Mouse (Mus musculus): ENCODE results near the gene Lrsam1.

Gene Lrsam1

DNA sequence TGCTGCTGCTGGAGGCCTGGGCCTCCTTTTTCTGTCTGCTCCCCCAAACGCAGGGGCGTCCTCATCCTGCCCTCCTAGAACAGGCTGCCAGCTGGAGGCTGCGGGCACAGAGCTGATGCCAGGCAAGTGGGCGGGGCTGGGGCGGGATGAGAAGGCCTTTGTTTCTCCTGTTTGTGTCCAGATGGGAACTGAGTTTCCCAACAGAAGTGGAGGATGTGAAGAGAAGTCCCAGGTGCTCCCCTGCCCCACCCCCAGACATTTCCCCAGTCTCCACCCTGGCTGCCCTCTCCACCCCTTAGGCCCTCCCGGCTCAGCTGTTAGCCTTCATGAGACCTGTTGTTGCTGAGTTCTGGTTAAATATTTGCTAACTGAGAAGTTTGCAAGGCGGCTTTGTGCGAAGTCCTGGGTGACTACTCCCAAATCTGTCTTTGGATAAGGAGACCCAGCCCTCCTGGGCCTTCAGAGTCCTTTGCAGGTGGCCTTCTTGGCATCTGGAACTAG is 65.8 kb downstream of the Lrsam1 start:
- no peak for DNase-seq (ENCODE audit: low read depth, low spot score)

DNA sequence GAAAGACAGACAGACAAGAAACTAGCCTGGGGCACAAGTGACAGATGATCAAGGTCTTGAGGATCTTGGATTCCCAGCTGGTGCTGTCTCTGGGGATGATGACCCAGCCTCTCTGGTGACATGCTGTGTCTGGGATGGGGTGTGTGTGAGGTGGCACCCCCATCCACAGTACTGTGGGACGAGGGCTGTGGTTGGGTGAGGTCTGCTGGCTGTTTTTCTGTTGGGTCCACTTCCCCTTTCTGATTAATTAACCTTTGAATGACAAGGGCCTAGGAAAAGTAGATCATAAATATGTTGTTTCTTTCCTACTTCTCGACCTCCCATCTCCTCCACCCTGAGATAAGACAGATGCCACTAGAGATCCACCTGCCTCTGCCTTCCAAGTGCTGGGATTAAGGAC is 67.3 kb downstream of the Lrsam1 start:
- no peak for DNase-seq (ENCODE audit: low read depth, low spot score)

DNA sequence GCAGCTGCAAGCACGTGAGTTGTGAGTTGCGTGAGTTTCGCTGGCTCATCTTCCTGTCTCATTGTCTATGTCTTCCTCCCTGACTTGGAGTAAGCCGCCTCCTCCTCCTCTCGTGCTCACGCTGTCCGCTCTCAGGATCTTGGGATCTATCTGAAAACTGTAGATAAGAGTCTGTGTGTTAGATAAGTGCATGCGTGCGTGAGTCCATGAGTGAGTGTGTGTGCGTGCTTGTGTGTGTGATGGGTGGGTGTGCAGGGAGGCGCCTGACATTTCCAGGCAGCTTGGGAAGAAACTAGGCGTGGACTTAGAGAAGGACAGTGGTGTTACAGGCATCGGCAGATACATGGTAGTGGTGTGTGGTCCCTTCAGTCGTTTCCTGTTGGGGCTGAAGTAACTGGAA is 68.9 kb downstream of the Lrsam1 start:
- no peak for DNase-seq (ENCODE audit: low read depth, low spot score)

DNA sequence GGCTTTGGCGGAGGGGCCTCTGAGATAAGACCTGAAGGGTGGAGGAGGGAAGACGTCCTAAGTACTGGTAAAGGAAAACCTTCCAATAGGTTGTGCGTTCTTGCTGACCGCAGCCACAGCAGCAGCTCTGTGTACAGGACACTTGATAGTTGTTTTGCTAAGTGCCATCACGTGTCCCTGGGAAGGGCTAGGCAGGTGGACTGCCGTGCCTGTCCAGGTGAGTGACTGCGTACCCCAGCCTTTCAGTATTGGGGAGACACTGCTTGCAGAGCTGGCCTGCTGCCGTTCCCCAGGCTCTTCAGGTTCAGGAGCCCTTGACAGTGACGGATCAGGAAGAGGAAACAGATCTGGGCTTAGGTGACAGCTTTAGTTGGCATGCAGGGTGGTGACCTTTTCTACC is 70.1 kb downstream of the Lrsam1 start:
- no peak for DNase-seq (ENCODE audit: low read depth, low spot score)

DNA sequence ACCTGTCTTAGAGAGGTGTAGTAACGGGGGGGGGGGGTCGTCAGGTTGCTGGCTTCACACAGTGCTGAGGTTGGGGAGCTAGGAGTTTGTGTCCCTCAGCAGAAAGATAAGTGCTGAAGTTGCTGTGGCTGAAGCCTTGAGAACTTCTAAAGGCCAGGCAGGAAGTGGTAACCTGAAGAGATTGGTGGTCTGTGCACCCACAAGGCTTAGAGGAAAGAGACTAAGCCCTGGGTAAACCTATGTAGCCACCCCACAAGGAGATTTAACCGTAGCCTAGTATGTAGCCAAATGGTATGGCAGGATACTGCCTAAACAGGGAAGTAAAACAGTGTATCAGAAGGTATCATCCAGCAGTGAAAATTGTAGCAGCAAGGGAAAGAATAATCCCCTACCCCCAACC is 71.1 kb downstream of the Lrsam1 start:
- DNase-seq (ENCODE audit: low read depth, low spot score) = no peak

DNA sequence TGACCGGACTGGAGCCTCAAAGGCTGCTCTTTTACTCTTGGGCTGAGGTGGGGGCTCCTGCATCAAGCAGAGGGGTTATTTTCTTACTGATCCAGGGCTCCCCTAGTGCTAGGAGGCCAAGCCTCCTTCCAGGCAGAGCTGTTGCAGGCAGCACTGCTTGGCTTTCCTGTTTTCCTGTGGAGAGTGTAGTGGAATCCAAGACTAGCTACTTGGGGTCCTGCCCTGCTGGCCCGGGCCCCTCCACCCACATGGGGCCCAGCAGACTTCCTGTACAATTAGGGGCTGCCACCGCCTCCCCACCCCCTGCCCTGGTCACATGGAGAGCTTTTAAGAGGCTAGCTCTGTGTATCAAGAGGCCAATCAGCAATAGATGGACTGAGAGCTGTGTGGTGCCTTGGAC is 72.9 kb downstream of the Lrsam1 start:
- no peak for DNase-seq (ENCODE audit: low read depth, low spot score)

DNA sequence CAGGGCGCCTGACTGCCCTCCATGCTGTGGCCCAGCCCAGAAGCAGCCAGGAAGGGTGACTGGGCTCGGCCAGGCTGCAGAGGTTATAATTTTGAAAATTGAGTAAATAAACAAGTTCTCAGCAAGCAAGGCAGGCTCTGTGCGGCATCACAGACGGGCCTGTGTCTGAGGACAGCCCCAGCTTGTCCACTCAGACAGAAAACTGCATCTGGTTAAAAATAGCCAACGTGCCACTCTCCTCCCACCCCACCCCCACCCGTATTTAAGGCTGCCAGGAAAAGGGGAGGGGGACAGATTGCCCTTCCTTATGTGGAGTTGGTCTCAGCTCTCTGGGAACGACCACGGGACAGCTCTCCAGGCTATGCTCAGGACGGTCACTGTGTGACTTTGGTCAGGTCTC is 73.4 kb downstream of the Lrsam1 start:
- no peak for DNase-seq (ENCODE audit: low read depth, low spot score)

DNA sequence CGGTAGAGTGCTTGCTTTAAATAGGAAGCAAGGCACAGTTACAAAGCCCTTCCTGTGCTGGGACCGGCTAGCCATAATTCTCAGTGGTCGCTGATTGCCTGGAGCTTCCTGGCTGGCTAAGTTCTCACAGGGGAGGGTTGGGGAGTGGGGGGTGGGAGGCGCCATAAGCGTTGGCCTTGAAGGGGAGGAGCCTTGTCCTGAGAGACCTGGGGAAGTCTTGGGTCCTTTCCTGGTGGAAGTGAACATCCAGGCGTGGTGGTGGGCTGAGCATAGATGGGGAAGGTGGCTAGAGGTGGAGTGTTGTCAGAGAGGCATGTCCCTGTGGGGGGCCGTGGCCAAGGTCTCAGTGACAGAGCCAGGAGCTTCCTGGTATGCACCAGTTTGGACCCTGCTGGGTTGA is 76.7 kb downstream of the Lrsam1 start:
- DNase-seq (ENCODE audit: low read depth, low spot score) = no peak

DNA sequence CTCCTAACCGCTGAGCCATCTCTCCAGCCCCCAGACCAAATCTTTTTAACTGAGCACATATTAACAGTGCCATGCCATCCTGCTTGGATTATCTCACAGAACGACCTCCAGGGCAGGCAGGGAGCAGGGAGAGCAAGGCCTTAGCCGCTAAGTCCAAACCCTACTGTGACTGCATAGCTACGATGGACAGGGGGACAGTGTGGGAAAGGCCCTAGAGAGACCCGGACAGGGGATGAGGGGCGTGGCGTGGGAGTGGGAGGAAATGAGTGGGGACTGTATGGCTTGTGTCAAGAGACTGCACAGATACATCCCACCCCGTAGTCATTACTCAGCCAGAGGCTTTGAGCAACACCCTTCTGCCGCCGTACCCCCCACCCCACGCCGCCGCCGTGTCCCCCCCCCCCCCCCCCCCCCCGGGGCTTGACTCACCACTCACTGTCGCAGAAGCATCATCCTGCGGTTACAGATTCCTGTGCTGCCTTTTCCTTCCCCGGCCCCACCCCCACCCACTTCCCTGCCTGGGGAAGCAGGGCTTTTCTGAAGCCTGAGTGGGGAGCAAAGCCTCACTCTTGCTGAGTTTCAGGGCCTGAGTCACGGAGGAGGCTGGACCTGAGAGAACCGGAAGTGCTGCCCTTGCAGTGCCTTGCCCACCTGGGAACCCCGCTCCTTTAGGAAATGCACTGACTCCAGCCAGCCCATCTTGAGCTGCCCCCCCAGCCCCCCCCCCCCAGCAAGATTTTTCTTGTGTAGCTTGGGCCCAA is 79.0 kb downstream of the Lrsam1 start:
- no peak for DNase-seq (ENCODE audit: low read depth, low spot score)

DNA sequence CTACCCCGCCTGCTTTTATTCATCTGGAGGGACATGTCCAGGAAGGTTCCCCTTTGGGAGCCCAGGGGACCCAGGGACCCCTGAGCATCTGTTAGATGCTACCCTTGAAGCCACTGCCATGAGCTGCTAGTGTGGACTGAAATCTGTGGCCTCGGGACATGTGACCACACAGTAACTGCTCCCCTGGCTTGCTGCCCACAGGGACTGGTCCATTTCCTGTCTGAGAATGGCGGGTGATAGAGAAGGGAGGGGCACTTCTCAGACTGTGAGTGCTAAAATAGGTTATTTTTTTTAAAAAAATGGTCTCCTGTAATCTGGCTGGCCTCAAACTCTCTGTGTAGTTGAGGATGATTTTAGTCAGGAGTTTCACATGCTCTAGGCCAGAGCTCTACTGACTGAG is 79.7 kb downstream of the Lrsam1 start:
- no peak for DNase-seq (ENCODE audit: low read depth, low spot score)

DNA sequence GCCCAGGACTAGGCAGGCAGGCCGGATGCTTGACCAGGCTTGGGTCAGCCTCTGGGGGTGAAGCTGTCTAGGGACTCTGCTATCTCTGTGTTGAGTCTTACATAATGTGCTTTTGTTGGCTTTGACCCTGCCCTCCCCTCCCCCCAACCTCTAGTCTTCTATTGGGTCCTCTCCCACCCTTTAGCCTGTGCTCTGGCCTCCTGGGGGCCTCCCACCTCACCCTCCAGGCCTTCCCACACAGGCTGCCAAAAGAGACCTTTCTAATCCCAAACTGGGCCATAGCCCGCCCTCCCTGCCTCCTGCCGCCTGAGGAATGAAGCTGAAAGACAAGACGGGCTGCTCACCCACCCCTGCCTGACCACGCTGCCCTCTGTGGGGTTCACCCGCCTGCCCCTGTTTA is 80.4 kb downstream of the Lrsam1 start:
- no peak for DNase-seq (ENCODE audit: low read depth, low spot score)

DNA sequence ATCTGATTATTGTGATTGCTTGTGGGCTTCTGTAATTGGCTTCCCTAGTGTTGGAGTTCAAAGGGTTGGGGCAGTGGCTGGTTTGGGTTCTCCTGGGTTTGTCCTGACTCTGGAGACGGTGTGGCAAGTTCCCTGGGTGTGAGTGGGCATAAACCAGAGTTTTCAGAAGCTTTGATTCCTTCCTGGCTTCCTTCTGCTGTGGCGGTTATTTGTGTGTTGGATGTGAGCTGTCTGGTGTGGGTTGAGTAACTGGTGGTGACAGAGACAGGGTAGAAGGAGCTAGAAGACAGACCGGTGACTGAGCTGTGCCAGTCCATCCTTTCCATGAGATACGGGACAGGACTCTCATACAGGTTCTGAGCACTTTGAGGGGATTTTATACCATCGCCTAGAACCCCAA is 81.8 kb downstream of the Lrsam1 start:
- DNase-seq (ENCODE audit: low read depth, low spot score) = no peak

DNA sequence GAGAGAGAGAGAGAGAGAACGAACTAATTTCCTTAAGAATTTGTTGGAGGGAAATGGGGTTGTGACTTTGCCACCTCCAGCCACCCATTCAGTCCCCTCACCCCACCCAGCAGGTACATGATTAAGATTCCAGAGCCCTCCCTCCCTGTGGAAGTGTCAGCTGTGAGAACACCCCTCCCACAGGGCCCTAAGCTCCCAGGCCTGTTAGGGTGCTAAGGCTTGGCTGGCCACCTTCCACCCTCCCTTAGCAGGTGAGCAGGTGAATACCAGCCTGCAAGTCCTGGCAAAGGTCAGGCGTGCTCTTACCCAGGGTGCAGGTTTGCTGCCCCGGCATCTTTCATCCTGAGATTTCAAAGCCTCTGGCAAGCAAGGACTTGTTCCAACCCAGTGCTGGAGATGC is 83.0 kb downstream of the Lrsam1 start:
- DNase-seq (ENCODE audit: low read depth, low spot score) = no peak

DNA sequence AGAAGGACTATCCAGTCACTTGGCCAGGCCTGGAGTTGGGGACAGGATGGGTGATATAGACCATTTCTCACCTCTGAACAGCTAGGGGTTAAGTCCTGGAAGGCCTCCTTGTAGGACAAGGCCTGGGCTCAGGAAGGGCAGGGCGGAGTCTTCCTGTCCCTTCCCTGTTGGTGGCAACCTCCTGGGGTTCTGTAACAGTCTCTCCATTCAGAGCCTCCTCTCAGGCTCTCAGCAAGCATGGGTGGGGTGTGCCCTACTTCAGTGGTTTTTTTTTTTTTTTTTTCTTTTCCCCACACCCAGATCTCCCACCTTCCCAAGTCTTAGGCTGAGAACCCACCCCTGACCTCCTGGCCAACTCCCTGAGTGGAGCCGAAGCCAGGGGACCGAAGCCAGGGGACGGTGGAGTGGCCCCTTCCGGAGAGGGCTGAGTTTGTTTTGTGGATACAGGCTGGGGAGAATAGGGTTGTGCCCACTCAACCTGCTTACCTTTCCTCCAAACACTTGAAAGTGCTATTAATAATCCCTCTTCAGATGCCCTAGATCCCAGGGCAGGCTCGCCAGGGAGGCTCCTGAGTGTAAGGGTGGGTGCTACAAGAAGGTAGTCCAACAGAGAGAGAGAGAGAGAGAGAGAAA is 83.5 kb downstream of the Lrsam1 start:
- DNase-seq (ENCODE audit: low read depth, low spot score) = no peak

DNA sequence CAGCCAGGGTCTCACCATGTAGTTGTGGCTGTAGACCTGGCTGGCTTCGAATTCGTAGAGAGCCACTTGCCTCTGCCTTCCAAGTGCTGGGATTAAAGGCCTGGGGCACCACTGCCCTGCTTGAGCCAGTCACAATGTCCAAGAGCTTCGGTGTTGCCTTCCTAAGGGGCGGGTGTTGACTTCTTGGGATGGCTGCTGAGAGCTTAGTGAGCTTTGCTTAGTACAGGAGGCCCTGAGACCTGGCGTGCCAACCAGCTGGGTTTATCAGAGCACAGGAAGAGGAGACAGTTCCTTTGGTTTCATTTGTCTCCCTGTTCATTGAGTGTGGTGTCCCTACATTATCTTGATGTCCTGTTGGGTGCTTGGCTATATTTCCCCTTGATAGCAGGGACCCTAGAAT is 84.1 kb downstream of the Lrsam1 start:
- DNase-seq (ENCODE audit: low read depth, low spot score) = no peak

DNA sequence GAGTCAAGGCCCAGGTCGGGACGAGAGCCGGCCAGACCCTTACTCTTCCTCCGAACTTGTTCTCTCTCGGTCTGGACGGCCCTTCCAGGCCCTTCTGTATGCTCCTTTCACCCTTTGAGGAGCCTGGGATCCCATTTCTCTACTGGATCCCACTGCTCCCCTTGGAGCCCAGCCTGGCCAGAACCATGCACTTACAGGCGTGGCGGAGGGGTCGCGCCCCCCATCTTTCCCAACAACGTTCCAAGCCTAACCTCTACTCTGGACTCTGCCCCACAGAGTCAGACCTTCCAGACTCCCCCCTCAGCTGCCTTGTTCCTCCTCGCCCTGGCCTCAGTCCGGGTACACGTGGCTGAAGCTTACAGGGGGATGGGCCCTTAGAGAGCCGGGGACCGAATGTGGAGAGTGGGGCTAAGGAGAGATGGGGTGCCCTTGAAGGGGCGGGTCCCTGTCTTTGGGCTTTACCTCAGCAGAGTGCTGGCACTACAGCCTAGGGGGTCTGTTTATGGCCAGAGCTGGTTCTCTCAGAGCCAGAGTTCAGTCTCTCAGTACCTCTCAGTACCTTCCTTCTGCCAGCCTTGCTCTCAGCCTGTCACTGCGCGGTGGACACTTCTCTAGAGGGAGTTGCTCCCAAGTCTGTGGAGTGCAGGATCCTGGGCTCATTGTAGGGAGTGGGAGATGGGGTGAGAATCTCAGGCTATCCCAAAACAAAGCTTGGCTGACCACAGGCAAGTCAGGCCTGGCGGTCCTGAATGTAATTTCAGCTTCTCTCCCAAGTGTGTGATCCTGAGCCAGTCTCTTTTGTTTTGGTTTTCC is 84.7 kb downstream of the Lrsam1 start:
- no peak for DNase-seq (ENCODE audit: low read depth, low spot score)

DNA sequence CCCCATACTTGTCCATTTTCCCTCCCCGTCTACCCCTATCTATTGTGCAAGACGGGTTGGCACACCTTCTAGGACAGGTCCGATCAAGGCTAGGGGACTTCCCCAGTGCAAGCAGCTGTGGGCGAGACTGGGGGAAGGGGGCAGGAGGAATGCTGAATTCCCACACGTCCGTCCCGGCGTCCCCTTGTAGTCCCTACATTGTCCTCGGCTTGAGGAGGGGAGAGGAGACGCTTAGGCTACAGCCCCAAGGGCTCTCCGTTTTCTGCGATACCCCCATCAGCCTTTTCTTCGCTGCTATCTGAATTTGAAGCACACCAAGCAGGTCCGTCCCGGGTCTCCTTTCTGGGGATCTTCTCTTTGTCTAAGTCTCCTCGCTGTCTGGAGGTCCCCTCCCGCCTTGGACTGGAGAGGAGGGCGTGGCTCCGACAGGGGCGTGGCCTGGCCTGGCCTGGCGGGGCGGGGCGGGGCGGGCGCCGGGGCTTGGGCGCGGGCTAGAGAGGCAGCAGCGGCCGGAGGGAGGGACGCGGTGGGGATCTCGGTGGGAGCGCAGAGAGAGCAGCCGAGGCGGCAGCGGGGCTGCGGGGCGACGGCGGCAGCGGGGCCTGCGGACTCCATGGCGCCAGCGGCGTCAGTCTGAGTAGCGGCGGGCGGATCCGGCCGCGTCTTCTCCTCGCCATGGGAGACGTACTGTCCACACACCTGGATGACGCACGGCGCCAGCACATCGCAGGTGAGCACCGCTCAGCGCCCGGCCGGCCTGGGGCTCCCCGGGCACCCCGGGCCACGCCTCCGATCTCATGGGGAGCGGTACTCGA is 85.5 kb downstream of the Lrsam1 start, which contains the start of gene Fam129b:
Fam129b (plus strand) TSS at position 440 of the 815 bp plus-strand sequence.
- no peak for DNase-seq (ENCODE audit: low read depth, low spot score)

Measured in retina, adult 2 months (tissue).